Mouse (Mus musculus): ENCODE data around the gene Arhgap27. TPM values are rescaled to one million over a fixed set of nuclear protein-coding genes. Genes with fewer than 3 reads are reported as not detected.

The Arhgap27 gene
- total and polyA plus RNA-seq, 2 experiments from 2014 or later, result 4.8 to 5.6 TPM

DNA sequence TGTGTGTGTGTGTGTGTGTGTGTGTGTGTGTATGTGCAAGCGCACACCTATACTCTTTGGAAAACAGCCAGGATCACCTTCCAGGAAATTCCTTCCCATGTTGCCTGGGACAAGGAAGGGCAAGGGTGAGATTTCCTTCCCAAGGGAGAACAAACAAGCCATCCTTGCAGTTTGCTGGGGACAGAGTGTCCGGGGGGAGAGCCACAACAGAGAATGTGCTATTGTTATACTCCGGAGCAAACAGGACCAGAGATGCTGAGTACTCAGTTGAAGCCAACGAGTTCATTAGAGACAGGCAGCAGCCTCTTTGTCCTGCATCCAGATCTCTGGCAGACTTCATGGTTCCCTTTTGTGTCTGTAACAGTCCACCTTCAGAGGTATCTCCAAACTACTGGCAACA lies 5.2 kb downstream of the Arhgap27 start:
- Histone ChIP-seq H3K27me3 (ENCODE audit: insufficient read depth, low read length) (peaks cover 38% of the 10 kb centered on the region), H3K4me1 (ENCODE audit: insufficient read depth) (0 out of 2 replicates have a peak, but pooled peaks cover 7% of the 10 kb centered on the region), H3K4me3 (ENCODE audit: low read depth, low read length) (no peak overlapping the region), H3K27ac (ENCODE audit: low read depth, low read length) (no peak overlapping the region), H3K9me3 (ENCODE audit: low read length) (no peaks in the 10 kb centered on the region), H3K4me2 (ENCODE audit: low read depth) (no peak overlapping the region), H3K36me3 (ENCODE audit: insufficient read depth) (no peaks in the 10 kb centered on the region), H3K9ac (no peak overlapping the region)
- DNase-seq, result no peak
- TF ChIP-seq CTCF (IDR thresholded peaks at IDR 0.05; ENCODE audit: low read depth), result no peak
- ATAC-seq, result no peak
- 44% methylated on average over 4 of the region's 4 CpGs for WGBS

DNA sequence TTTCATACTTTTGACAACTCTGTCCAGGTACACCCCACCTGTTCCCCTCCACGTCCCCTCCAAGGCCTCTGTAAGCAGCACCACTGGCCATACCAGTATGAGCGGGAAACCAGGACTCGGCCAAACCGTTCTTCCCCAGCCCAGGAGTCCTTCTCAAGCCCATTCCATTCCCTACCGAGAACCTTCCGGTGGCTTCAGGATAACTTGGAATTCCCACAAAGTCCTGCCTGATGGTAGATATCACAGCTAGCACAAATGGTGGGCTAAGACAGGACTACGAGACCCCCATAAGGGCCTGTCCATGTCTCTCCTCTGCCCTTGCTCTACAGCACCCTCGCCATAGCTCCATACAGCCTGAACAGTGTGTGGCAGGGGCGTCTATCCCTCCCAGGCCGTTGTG lies 5.8 kb downstream of the Arhgap27 start:
- Histone ChIP-seq H3K27ac (ENCODE audit: low read depth, low read length) (no peak overlapping the region), H3K4me1 (ENCODE audit: insufficient read depth) (0 out of 2 replicates have a peak, but pooled peaks cover 2% of the 10 kb centered on the region), H3K4me2 (ENCODE audit: low read depth) (no peak overlapping the region), H3K27me3 (ENCODE audit: insufficient read depth, low read length) (peaks cover 32% of the 10 kb centered on the region), H3K9ac (no peak overlapping the region), H3K36me3 (ENCODE audit: insufficient read depth) (no peaks in the 10 kb centered on the region), H3K4me3 (ENCODE audit: low read depth, low read length) (no peak overlapping the region), H3K9me3 (ENCODE audit: low read length) (no peaks in the 10 kb centered on the region)
- ATAC-seq (no peak), DNase-seq (no peak)
- WGBS, result 92% methylated on average over 10 of the region's 10 CpGs
- no peak for TF ChIP-seq CTCF (IDR thresholded peaks at IDR 0.05; ENCODE audit: low read depth)

DNA sequence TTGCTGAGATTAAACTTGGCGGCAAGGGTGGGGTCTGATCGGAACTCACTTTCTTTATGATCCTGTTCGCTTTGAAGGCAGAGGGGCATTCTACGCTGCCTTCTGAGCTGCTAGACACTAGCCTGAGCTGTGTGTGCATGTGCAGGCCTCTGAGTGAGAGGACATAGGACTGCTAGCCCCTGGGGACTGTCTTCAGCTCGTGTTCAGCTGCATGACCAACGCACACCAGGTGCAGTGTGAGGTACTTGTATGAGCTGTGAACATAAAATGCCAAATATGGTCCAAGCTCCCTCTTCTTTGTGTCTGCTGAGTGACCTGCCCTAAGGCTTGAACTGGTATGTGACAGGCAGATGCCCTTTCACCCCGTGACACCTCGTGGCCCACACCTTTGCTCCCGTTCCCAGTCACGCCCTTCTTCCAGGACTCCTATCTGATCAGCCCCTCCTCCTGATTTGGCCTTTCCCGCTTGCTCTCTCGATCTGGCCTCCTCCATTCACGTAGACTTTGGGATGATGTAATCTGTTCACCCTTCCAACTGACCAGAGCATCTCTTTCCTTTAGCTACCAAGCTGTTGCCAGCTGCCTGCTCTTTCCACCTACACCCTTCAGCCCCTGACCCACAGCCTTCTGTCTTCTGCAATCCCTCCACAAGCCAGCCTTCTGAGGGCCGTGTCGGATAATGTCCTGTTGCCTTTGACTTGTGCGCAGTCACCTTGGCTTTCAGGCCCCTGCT lies 6.4 kb downstream of the Arhgap27 start:
- no peak for DNase-seq
- no peaks in the 10 kb centered on the region for H3K36me3 ChIP-seq (ENCODE audit: insufficient read depth)

DNA sequence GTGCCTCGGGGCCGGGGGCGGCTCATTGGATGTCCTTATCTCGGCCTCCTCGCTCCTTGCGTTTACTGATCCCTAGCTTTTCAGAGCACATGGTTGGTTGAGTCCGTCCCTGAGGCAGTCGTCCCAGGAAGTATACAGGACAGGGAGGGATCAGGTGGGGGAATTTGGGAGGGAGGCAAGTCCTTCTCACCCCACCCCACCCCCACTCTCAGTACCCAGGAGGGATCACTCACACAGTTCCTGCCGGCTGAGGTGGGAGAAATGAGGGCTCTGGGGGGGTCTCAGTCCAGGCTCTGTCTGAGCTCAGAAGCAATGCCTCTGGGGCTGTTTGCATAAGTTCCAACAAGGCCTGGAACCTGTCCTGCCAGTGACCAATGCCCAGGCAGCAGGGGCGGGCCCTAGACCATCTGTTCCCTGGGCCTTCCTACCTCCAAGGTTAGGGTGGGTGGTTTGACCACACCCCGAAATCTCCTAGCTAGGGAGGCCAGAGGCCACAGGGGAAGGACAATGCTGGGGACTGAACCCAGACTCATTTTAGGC lies 7.4 kb downstream of the Arhgap27 start:
- no peak overlapping the region for H3K27ac ChIP-seq (ENCODE audit: low read depth, low read length)
- H3K9me3 ChIP-seq (ENCODE audit: low read length), result no peaks in the 10 kb centered on the region
- H3K36me3 ChIP-seq (ENCODE audit: insufficient read depth), result no peaks in the 10 kb centered on the region
- H3K27me3 ChIP-seq (ENCODE audit: insufficient read depth, low read length), result peaks cover 16% of the 10 kb centered on the region
- DNase-seq, result no peak
- no peak for TF ChIP-seq CTCF (IDR thresholded peaks at IDR 0.05; ENCODE audit: low read depth)
- H3K9ac ChIP-seq, result no peak overlapping the region
- H3K4me2 ChIP-seq (ENCODE audit: low read depth), result no peak overlapping the region
- WGBS, result 28% methylated on average over 11 of the region's 11 CpGs
- no peak for ATAC-seq
- no peaks in the 10 kb centered on the region for H3K4me1 ChIP-seq (ENCODE audit: insufficient read depth)
- no peak overlapping the region for H3K4me3 ChIP-seq (ENCODE audit: low read depth, low read length)

More for the DNA sequence above, 6.4 kb downstream of the Arhgap27 start:
- no peak for ATAC-seq
- Histone ChIP-seq H3K9me3 (ENCODE audit: low read length) (no peaks in the 10 kb centered on the region), H3K4me1 (ENCODE audit: insufficient read depth) (no peaks in the 10 kb centered on the region), H3K4me2 (ENCODE audit: low read depth) (no peak overlapping the region), H3K27ac (ENCODE audit: low read depth, low read length) (no peak overlapping the region), H3K27me3 (ENCODE audit: insufficient read depth, low read length) (peaks cover 26% of the 10 kb centered on the region), H3K4me3 (ENCODE audit: low read depth, low read length) (no peak overlapping the region), H3K9ac (no peak overlapping the region)
- TF ChIP-seq CTCF (IDR thresholded peaks at IDR 0.05; ENCODE audit: low read depth), result no peak
- WGBS, result 89% methylated on average over 16 of the region's 16 CpGs

DNA sequence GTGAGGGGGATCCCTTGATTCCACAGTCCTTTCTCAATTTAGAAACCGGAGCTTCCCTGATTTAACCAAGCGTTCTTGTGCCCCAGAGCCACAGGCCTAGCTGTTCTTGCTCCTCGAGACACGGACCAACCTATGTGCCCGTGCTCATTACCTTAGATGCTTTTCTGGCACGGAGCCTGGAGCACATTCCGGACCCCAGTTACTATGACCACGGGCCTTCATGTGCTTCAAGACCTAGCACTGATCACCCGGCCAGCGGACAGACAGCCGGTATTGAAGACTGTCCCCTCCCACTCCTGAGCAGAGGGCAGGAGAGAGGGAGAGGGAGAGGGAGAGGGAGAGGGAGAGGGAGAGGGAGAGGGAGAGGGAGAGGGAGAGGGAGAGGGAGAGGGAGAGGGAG lies 8.2 kb downstream of the Arhgap27 start:
- peaks cover 14% of the 10 kb centered on the region for H3K27me3 ChIP-seq (ENCODE audit: insufficient read depth, low read length)

DNA sequence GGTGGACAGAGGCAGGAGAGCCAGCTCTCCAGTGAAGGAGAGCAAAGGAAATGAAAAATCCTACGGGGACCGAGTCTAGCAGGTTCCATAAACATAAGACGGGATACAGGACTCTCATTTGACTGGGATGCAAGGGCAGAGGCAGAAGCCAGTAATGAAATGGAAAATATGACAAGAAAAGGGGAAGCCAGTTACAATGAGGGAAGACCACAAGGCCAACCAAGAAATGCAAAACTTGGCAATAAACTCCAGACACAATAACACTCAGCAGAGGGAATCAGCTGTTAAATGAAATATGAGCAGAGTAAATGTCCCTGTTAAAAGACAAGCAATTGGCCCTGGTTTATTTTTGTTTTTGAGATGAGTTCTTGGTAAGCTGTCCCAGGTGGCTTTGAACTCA lies 9.5 kb downstream of the Arhgap27 start:
- H3K9ac ChIP-seq, result no peak overlapping the region
- no peak for ATAC-seq
- no peak for DNase-seq
- no peak overlapping the region for H3K4me3 ChIP-seq (ENCODE audit: low read depth, low read length)
- no peaks in the 10 kb centered on the region for H3K36me3 ChIP-seq (ENCODE audit: insufficient read depth)
- peaks cover 4% of the 10 kb centered on the region; the same call in 1 of the 2 replicates for H3K27me3 ChIP-seq (ENCODE audit: insufficient read depth, low read length)
- no peak overlapping the region for H3K4me2 ChIP-seq (ENCODE audit: low read depth)
- no peaks in the 10 kb centered on the region for H3K9me3 ChIP-seq (ENCODE audit: low read length)
- no peak for TF ChIP-seq CTCF (IDR thresholded peaks at IDR 0.05; ENCODE audit: low read depth)
- H3K27ac ChIP-seq (ENCODE audit: low read depth, low read length), result no peak overlapping the region
- 78% methylated on average over 3 of the region's 3 CpGs for WGBS
- H3K4me1 ChIP-seq (ENCODE audit: insufficient read depth), result no peaks in the 10 kb centered on the region

More for the DNA sequence above, 8.2 kb downstream of the Arhgap27 start:
- 12% methylated on average over 11 of the region's 11 CpGs for WGBS
- H3K4me2 ChIP-seq (ENCODE audit: low read depth), result no peak overlapping the region
- no peak overlapping the region for H3K27ac ChIP-seq (ENCODE audit: low read depth, low read length)
- no peaks in the 10 kb centered on the region for H3K9me3 ChIP-seq (ENCODE audit: low read length)
- DNase-seq, result no peak
- no peak for TF ChIP-seq CTCF (IDR thresholded peaks at IDR 0.05; ENCODE audit: low read depth)
- no peak for ATAC-seq
- no peak overlapping the region for H3K9ac ChIP-seq
- H3K4me3 ChIP-seq (ENCODE audit: low read depth, low read length), result no peak overlapping the region
- H3K36me3 ChIP-seq (ENCODE audit: insufficient read depth), result no peaks in the 10 kb centered on the region
- no peaks in the 10 kb centered on the region for H3K4me1 ChIP-seq (ENCODE audit: insufficient read depth)

DNA sequence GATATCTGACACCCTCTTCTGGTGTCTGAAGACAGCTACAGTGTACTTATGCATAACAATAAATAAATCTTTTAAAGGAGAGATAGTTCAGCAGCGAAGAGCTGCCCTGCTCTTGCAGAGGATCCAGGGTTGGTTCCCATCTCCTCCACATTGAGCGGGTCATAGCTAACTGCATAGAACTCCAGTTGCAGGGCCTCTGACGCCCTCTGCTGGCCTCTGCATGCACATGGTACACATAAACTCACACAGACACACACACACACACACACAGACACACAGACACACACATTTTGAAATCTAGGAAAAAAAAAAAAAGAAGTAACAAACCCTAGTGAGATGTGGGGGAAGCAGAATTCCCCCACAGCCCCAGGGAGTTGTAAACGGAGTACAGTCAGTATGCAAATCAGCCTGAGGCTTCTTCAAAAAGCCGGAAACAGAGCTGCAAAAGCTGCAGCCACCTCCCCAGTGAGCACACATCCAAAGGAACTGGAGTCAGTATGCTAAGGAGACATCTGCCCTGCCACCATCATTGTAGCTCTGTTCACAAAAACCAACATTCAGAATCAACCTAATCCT lies 11.2 kb downstream of the Arhgap27 start:
- WGBS, result 87% methylated on average over 5 of the region's 5 CpGs
- no peaks in the 10 kb centered on the region for H3K9me3 ChIP-seq (ENCODE audit: low read length)
- H3K4me1 ChIP-seq (ENCODE audit: insufficient read depth), result no peaks in the 10 kb centered on the region
- no peak overlapping the region for H3K4me2 ChIP-seq (ENCODE audit: low read depth)
- no peak overlapping the region for H3K27ac ChIP-seq (ENCODE audit: low read depth, low read length)
- no peak overlapping the region for H3K4me3 ChIP-seq (ENCODE audit: low read depth, low read length)
- no peak for ATAC-seq
- TF ChIP-seq CTCF (IDR thresholded peaks at IDR 0.05; ENCODE audit: low read depth), result no peak
- no peak for DNase-seq
- no peaks in the 10 kb centered on the region for H3K27me3 ChIP-seq (ENCODE audit: insufficient read depth, low read length)
- H3K36me3 ChIP-seq (ENCODE audit: insufficient read depth), result no peaks in the 10 kb centered on the region
- no peak overlapping the region for H3K9ac ChIP-seq

Data from forebrain, postnatal 0 days (tissue).